Mouse (Mus musculus): ENCODE measurements around the gene Unc5b.

GRCm38 (mm10) chr10:60733471-60733870 lies 97.9 kb downstream of the Unc5b start:
- TF ChIP-seq NRF1 (IDR thresholded peaks at IDR 0.05; ENCODE audit: low read depth, low read length): no peak
- no peak for TF ChIP-seq POLR2A (IDR thresholded peaks at IDR 0.05; ENCODE audit: low read depth, low read length)
- TF ChIP-seq USF1 (IDR thresholded peaks at IDR 0.05; ENCODE audit: low read depth, low read length): no peak
- TF ChIP-seq CTCF (conservative IDR thresholded peaks at IDR 0.05 in 1 of 2, IDR thresholded peaks at IDR 0.05 in 1 of 2; ENCODE audit: low read depth in 2 of 2, low read length in 2 of 2): no peak
- TF ChIP-seq KAT2A (IDR thresholded peaks at IDR 0.05; ENCODE audit: insufficient replicate concordance, low read length): no peak
- TF ChIP-seq SMC3 (IDR thresholded peaks at IDR 0.05; ENCODE audit: low read depth, low read length): no peak
- TF ChIP-seq EP300 (IDR thresholded peaks at IDR 0.05; ENCODE audit: low read length): no peak
- no peak for TF ChIP-seq HCFC1 (IDR thresholded peaks at IDR 0.05; ENCODE audit: low read depth, low read length)
- TF ChIP-seq RAD21 (IDR thresholded peaks at IDR 0.05; ENCODE audit: low read depth, low read length): no peak
- no peak for TF ChIP-seq GABPA (IDR thresholded peaks at IDR 0.05; ENCODE audit: insufficient replicate concordance, low read depth, low read length)
